Mouse (Mus musculus): Measurements from ENCODE around the gene Vmn1r14.

DNA sequence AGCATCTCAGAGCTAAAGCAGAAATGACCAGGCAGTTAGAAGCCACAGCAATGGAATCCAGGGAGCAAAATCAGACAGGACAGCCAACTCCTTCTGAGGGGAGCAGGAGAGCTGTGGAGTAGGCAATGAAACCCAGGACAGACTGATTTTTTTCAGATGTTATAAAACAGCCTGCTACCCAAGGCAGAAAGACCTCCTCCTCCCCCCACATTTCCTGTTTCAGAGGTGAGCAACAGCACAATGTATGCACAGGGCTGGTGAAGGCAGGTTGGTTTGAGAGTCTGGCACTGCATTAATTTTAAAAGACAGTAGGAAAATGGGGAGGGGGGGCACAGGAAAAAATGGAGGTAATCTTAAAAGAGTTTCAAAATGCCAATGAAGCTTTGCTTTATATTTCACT is 41.0 kb downstream of the Vmn1r14 start:
- TF ChIP-seq CTCF (IDR thresholded peaks at IDR 0.05; ENCODE audit: borderline replicate concordance, insufficient read depth, low read depth, low read length) (no peak), POLR2A (IDR thresholded peaks at IDR 0.05; ENCODE audit: borderline replicate concordance, insufficient read depth, low read length) (no peak)

Data from cerebellum, adult 2 months (tissue).